Comparison of ENCODE assay signal across 12 mouse cellular contexts in genomic region chr1:150878421-150878820, GRCm38 (mm10).
DNase-seq lines count a peak whose midpoint lies in the region; ATAC-seq lines count a peak whose summit lies in the region.
"Had no signal": no experiment of that assay in that cellular context is flagged by ENCODE, and none has a peak within 500 bp of the region (broad histone marks: within the 10 kb centered on the region; RNA-seq: fewer than 3 reads in every experiment).

No protein-coding gene starts in this region.

- no peaks in the 10 kb centered on the region; the same call in 1 of the 2 replicates for H3K4me1 ChIP-seq in forebrain, embryonic 13.5 days
- peaks cover 14% of the 10 kb centered on the region for H3K4me1 ChIP-seq in forebrain, embryonic 10.5 days
- peaks cover 3% of the 10 kb centered on the region; the same call in 1 of the 2 replicates for H3K4me1 ChIP-seq in kidney, embryonic 14.5 days (ENCODE audit: control insufficient read depth, insufficient read depth, low read length)
- peaks cover 18% of the 10 kb centered on the region for H3K4me1 ChIP-seq in stomach, embryonic 16.5 days (ENCODE audit: control insufficient read depth, insufficient read depth, low read length)
- H3K4me1 ChIP-seq in hindbrain, embryonic 12.5 days = no peaks in the 10 kb centered on the region
- H3K4me1 ChIP-seq: midbrain, embryonic 10.5 days had no signal

- no peak overlapping the region for H3K9ac ChIP-seq in forebrain, embryonic 13.5 days
- no peak overlapping the region for H3K9ac ChIP-seq in kidney, embryonic 14.5 days (ENCODE audit: low read depth, low read length)
- no peak overlapping the region for H3K9ac ChIP-seq in stomach, embryonic 16.5 days (ENCODE audit: low read length)
- no peak overlapping the region for H3K9ac ChIP-seq in hindbrain, embryonic 12.5 days

- no peak overlapping the region for H3K27ac ChIP-seq in forebrain, embryonic 13.5 days
- H3K27ac ChIP-seq in forebrain, embryonic 10.5 days = no peak overlapping the region
- no peak overlapping the region for H3K27ac ChIP-seq in kidney, embryonic 14.5 days (ENCODE audit: low read depth, low read length)
- peak overlapping the region; percentile 67 for H3K27ac ChIP-seq in stomach, embryonic 16.5 days (ENCODE audit: low read length)
- H3K27ac ChIP-seq in hindbrain, embryonic 12.5 days = no peak overlapping the region
- H3K27ac ChIP-seq: midbrain, embryonic 10.5 days had no signal

- WGBS in forebrain, embryonic 13.5 days = 86% methylated on average over 7 of the region's 7 CpGs
- WGBS in forebrain, embryonic 10.5 days = 80% methylated on average over 7 of the region's 7 CpGs
- 67% methylated on average over 7 of the region's 7 CpGs for WGBS in kidney, embryonic 14.5 days
- WGBS in stomach, embryonic 16.5 days = 22% methylated on average over 7 of the region's 7 CpGs
- 70% methylated on average over 7 of the region's 7 CpGs for WGBS in hindbrain, embryonic 12.5 days

- no peak overlapping the region for H3K4me2 ChIP-seq in forebrain, embryonic 13.5 days
- no peak overlapping the region for H3K4me2 ChIP-seq in kidney, embryonic 14.5 days (replicated peaks; ENCODE audit: low read depth, low read length)
- peak overlapping the region; percentile 24; the same call in 1 of the 2 replicates for H3K4me2 ChIP-seq in stomach, embryonic 16.5 days (ENCODE audit: low read depth, low read length)
- H3K4me2 ChIP-seq in hindbrain, embryonic 12.5 days (replicated peaks) = no peak overlapping the region

- no peaks in the 10 kb centered on the region for H3K9me3 ChIP-seq in forebrain, embryonic 13.5 days (replicated peaks)
- H3K9me3 ChIP-seq in forebrain, embryonic 10.5 days = no peaks in the 10 kb centered on the region
- no peaks in the 10 kb centered on the region for H3K9me3 ChIP-seq in kidney, embryonic 14.5 days (ENCODE audit: control insufficient read depth, low read length)
- H3K9me3 ChIP-seq in stomach, embryonic 16.5 days (replicated peaks; ENCODE audit: control insufficient read depth, low read length) = no peaks in the 10 kb centered on the region
- H3K9me3 ChIP-seq in hindbrain, embryonic 12.5 days (replicated peaks) = no peaks in the 10 kb centered on the region
- H3K9me3 ChIP-seq: midbrain, embryonic 10.5 days had no signal

- no peaks in the 10 kb centered on the region for H3K27me3 ChIP-seq in forebrain, embryonic 13.5 days
- no peaks in the 10 kb centered on the region for H3K27me3 ChIP-seq in forebrain, embryonic 10.5 days (ENCODE audit: poor library complexity, severe bottlenecking)
- H3K27me3 ChIP-seq in kidney, embryonic 14.5 days (ENCODE audit: control insufficient read depth, insufficient read depth, low read length) = no peaks in the 10 kb centered on the region
- H3K27me3 ChIP-seq in stomach, embryonic 16.5 days (ENCODE audit: control insufficient read depth, insufficient read depth, low read length) = no peaks in the 10 kb centered on the region
- no peaks in the 10 kb centered on the region for H3K27me3 ChIP-seq in hindbrain, embryonic 12.5 days
- H3K27me3 ChIP-seq: Patski had no signal

- intact Hi-C loops in heart, postnatal 10 days (cut with DNase I) = no loop called here

- H3K4me3 ChIP-seq in forebrain, embryonic 13.5 days = no peak overlapping the region
- no peak overlapping the region for H3K4me3 ChIP-seq in forebrain, embryonic 10.5 days
- H3K4me3 ChIP-seq in kidney, embryonic 14.5 days (ENCODE audit: low read length) = no peak overlapping the region
- H3K4me3 ChIP-seq in stomach, embryonic 16.5 days (replicated peaks; ENCODE audit: low read length) = no peak overlapping the region
- no peak overlapping the region for H3K4me3 ChIP-seq in hindbrain, embryonic 12.5 days
- H3K4me3 ChIP-seq: midbrain, embryonic 10.5 days had no signal

- peak; percentile 57; the same call in 1 of the 2 replicates for ATAC-seq in forebrain, embryonic 13.5 days
- no peak for ATAC-seq in kidney, embryonic 14.5 days (ENCODE audit: low FRiP score, low TSS enrichment)
- ATAC-seq in stomach, embryonic 16.5 days (ENCODE audit: insufficient read depth, low FRiP score) = 0 out of 2 replicates have a peak, but pooled peaks have one; percentile 29
- no peak for ATAC-seq in hindbrain, embryonic 12.5 days (ENCODE audit: low FRiP score)
- ATAC-seq: Patski had no signal

- DNase-seq in forebrain, embryonic 10.5 days (ENCODE audit: extremely low spot score, low spot score) = no peak
- peak; percentile 21 to 35 for DNase-seq in kidney, postnatal 4 days
- peak; percentile 49 to 52 for DNase-seq in heart, postnatal 10 days
- no peak for DNase-seq in left cerebral cortex, adult 8-10 months (ENCODE audit: low spot score in 2 of 2)
- DNase-seq: cerebellum, postnatal 36 days; kidney, adult 18-20 months had no signal

- no peaks in the 10 kb centered on the region for H3K36me3 ChIP-seq in forebrain, embryonic 13.5 days (ENCODE audit: poor library complexity, severe bottlenecking)
- no peaks in the 10 kb centered on the region for H3K36me3 ChIP-seq in forebrain, embryonic 10.5 days (replicated peaks)
- H3K36me3 ChIP-seq in kidney, embryonic 14.5 days (ENCODE audit: control insufficient read depth, insufficient read depth, low read length) = no peaks in the 10 kb centered on the region
- no peaks in the 10 kb centered on the region for H3K36me3 ChIP-seq in stomach, embryonic 16.5 days (ENCODE audit: control insufficient read depth, insufficient read depth, low read length)
- H3K36me3 ChIP-seq in hindbrain, embryonic 12.5 days = no peaks in the 10 kb centered on the region
- H3K36me3 ChIP-seq: midbrain, embryonic 10.5 days had no signal

Comparison
In these comparisons a context has a peak if more than half of its experiments do, and no peak if none do; other contexts are left out.
1. ATAC-seq: peak in forebrain, embryonic 13.5 days (single experiment) and stomach, embryonic 16.5 days (single experiment); none in kidney, embryonic 14.5 days (single experiment) and hindbrain, embryonic 12.5 days (single experiment).
2. DNase-seq: peak in kidney, postnatal 4 days (2 of 2) and heart, postnatal 10 days (2 of 2); none in forebrain, embryonic 10.5 days (single experiment) and left cerebral cortex, adult 8-10 months (0 of 2).